Mouse (Mus musculus) heart, adult 18-20 months (tissue): ENCODE measurements around the gene Zfp64. TPM values are rescaled to one million over a fixed set of nuclear protein-coding genes. Genes with fewer than 3 reads are reported as not detected.
"Not testable (repeated sequence)": the region's sequence is repeated elsewhere in the genome, so short reads cannot be mapped to it uniquely, and the experiment has no call there.

Experiments
- DNase-seq, 2 experiments: peaks; one replicate each; pipeline ENCODE4 v3.0.0; 2021 to 2022; ENCODE audit warnings: mixed read lengths in 1 of 2
- total RNA-seq, 2 experiments: library from RNA; stranded (reverse); gene quantifications; 2 replicates each; pipeline ENCODE4 v1.2.3; 2021

Gene Zfp64
- total RNA-seq, 2 experiments from 2014 or later, result 6.6 to 6.8 TPM

DNA sequence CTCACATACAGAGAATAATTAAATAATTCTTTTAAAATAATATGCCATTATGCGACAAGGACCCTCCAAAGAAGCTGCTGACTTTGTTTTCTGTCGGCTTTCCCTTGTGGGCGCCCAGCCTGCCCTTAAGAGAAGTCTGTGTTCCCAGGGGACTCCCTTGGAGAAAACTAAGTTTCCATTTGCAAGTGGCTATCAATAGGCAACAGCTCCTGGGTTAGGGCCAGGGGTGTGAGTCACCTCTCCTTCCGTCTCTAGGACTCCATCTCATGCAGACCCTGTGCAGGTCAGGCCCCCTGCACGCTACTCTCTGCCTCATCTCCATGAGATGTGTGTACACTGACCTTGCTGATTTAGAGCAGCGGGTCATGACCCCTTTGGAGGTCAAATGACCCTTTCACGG lies 57.5 kb downstream of the Zfp64 start:
- no peak for DNase-seq

- DNase-seq, result no peak
Measured at GRCm38 (mm10) chr2:168895531-168895930, 59.9 kb downstream of the Zfp64 start.

DNA sequence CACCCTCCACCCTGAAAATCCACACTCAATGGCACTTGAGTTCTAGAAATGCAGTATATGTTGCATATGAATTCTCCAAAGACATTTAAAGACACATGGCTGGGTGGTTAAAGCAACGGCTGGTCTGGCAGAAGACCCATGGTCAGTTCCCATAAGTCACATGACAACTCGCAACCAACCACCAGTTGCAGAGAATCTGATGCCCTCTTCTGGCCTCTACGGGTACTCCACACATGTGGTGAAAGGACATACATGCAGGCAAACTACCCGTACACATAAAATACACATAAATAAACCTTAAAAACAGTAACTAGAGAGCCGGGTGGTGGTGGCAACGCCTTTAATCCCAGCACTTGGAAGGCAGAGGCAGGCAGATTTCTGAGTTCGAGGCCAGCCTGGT lies 60.6 kb downstream of the Zfp64 start:
- no peak for DNase-seq

GRCm38 (mm10) chr2:168892057-168892456 lies 63.3 kb downstream of the Zfp64 start:
- no peak for DNase-seq

DNA sequence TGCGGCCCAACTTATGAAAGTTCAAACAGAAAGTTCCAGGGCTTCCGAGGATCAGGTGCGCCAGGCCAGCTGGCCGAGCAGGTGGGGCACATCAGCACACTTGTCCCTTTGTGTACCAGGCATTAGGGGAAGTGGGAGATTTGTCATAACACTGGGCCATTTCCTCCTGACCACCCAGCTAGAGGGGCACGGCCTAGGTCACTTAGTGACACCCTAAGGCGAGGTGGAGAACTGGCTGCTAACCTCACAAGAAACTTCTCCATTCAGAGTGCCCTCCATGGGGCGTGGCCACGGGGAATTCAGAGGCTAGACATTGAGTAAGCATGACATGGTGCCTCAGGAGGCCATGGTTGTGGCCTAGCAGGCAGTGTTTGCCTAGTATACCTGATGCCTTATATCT lies 70.7 kb downstream of the Zfp64 start:
- DNase-seq, result no peak

- DNase-seq, result no peak
Measured at GRCm38 (mm10) chr2:168882997-168883396, 72.4 kb downstream of the Zfp64 start.

GRCm38 (mm10) chr2:168881927-168882326 lies 73.5 kb downstream of the Zfp64 start:
- DNase-seq, result peak in 1 of 2 experiments; percentile 21

GRCm38 (mm10) chr2:168879573-168879972 lies 75.8 kb downstream of the Zfp64 start:
- no peak for DNase-seq

DNA sequence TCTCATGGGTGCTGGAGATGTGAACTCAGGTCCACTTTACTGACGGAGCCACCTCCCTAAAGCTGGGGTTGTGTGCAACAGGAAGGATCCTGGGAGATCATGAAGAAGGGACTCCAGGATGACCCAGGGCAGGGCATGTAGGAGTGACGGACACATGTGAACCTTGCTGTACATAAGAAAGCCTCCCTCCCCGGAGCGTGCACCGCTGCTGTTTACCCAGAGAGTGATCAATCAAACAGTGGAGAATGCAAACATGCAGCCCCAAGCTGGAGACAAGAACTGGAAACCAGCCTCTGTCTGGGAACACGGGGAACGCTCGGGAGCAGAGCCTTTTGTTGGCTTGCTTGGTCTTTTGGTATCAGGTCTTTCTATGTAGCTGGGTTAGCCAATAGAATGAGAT lies 76.7 kb downstream of the Zfp64 start:
- no peak for DNase-seq

DNA sequence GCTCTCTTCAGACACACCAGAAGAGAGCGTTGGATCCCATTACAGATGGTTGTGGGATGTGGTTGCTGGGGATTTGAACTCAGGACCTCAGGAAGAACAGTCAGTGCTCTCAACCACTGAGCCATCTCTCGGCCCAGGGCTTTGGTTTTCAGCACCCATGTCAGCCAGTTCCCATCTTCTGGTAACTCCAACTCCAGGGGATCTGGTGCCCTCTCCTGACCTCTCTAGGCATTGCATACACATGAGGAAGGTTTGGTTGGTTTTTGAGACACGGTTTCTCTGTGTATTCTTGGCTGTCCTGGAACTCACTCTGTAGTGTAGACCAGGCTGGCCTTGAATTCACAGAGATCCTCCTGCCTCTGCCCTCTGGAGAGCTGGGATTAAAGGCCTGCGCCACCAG lies 77.2 kb downstream of the Zfp64 start:
- DNase-seq, result no peak

DNA sequence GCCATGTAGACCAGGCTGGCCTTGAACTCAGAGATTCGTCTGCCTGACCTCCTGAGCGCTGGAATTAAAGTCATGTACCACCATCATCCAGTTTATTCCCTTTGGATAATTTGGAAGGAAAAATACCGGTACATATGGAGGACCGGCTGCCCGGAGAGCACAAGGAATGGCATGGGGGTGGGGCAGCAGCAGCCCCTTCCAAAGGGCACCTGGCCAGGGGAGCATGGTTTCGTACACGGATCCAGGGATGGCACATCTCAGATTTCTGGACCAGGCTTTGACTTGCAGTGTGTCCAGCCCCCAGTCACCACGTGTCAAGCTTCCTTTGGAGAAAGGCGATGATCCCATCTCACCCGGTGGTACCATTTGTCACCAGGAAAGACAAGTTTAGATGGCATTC lies 78.8 kb downstream of the Zfp64 start:
- DNase-seq, result no peak

DNA sequence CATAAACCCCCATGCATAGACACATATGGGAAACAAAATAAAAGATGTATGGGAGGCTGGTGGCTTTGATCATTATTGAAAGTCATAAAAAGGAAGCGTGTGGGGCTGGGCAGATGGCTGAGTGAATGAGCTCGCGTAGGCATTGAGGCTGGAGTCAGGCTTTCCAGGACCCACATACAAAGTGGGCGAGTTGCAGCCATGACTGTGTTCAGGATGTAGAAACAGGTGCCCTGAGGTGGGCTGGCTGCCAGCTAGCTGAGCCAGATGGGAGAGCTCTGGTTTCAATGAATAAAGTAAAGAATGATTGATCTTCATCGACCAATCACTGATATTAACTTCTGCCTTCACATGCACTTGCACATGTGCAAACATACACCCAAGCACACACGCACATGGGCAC lies 80.9 kb downstream of the Zfp64 start:
- no peak for DNase-seq

GRCm38 (mm10) chr2:168871767-168872511 lies 83.4 kb downstream of the Zfp64 start:
- DNase-seq, result no peak

DNA sequence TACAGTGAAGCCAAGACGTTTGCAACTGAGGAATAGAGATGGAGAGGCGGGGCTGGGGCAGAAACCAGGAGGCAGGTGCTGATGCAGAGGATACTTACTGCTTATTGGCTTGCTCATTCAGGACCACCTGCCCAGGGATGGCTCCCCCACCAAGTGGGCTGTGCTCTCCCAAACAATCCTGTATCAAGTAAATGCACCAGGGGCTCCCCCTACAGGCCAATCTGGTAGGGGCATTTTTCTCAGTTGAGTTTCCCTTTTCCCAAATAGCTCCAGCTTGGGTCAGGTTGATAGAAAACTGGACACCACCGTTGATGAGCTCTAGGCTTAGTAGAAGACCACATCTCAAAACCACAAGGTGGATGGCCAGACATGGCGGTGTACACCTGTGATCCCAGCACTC lies 84.9 kb downstream of the Zfp64 start:
- DNase-seq, result peak in 1 of 2 experiments; percentile 37

- DNase-seq, result no peak
Measured at GRCm38 (mm10) chr2:168866942-168867341, 88.4 kb downstream of the Zfp64 start.

DNA sequence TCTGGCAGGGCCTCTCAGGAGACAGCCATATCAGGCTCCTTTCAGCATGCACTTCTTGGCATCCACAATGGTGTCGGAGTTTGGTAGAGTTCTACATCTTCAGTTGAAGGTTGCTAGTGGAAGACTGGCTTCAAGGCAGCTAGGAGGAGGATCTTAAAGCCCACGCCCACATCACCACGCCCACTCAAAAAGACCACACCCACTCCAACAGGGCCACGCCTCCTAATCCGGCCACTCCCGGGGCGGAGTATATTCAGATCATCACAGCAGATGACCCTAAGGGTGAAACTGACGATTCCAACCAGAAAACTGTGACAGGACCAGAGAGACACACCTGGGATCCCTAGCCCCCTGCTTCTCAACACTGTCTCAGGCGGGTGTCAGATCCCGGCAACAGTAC lies 89.0 kb downstream of the Zfp64 start:
- DNase-seq, result no peak

GRCm38 (mm10) chr2:168864905-168865304 lies 90.5 kb downstream of the Zfp64 start:
- no peak for DNase-seq

DNA sequence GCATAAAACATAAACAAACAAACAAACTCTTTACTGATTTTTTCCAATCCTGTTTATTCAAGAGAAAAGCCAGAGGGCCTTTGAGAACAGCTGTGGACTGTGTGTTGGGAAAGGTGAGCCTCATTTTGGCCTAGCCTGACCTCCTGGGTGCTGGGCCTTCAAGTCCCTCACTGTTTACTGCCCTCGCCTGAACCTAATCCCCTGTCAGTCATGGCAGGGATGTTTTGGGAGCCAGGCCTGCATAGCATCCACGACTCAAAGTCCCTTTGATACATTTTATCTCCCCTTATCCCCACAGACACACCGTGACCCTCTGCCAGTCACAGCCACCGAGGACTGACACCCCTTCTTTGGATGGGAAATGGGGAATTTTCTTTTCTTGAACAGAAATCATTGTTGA lies 92.7 kb downstream of the Zfp64 start:
- DNase-seq, result no peak

DNA sequence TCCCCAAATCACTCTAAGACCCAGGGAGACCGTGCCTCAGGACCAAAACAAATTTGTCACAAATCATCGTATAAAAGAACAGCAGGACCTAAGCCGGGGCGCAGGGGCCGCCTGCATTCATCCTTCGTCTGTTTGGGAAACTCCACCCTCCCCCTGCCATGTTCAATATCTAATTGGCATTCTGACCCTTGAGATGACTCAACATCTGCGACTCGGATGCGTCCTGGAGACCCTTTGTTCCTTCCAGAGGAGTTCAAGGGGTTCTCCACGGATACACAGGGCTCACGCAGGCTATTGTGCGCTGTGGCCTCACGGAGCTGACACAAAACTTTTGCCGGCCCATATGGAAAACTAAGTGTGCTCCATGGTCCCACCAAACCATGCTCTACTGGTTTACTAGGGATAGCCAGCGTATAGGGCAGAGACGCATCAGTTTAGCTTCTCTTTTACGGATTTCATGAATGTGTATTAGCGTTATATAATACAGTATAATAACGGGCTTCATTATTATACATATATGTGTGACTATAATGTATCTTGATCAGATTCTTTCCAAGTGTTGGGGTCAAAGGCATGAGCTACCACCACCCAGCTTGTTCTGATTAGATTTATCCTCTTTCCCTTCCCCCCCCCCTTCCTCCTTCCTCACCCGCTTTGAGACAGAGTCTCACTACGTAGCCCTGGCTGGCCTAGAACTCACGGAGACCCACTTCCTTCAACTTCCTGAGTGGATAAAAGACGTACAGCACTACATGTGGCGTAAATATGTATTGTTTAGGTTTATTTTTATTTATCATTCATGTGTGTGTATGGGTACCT lies 94.3 kb downstream of the Zfp64 start:
- no peak for DNase-seq

DNA sequence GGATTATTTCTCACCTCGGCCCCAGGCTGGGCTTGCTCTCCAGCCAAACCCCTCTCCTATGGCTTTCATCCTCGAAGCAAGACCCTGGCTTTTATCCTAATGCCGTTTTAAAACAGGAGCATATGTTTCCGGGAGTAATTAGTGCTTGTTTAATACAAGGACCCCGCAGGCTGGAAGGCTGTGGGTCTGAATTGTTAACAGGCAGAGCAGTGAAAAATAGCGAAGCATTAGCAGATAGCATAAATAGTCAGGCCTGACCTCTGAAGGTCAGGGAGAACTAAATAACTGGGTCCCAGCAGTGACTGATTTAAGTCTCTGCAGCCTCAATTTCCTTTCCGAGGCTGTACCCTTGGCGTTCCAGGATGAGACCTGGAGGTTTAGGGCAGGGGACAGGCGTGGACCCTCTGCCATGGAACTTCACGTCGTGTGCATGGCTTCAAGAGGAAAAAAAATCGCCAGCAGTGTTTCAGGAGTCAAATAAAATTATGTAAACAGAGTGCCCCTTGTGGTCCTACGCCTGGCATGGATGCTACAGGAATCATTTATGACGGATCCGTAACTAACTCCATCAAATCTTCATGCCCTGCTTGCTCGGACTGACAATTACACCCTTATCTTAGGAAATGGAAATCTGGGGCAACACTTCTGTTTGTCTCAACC lies 95.2 kb downstream of the Zfp64 start:
- no peak for DNase-seq

- DNase-seq, result no peak
Measured at GRCm38 (mm10) chr2:168856638-168857037, 98.7 kb downstream of the Zfp64 start.

- no peak for DNase-seq
Measured at GRCm38 (mm10) chr2:168854777-168855176, 100.6 kb downstream of the Zfp64 start.

DNA sequence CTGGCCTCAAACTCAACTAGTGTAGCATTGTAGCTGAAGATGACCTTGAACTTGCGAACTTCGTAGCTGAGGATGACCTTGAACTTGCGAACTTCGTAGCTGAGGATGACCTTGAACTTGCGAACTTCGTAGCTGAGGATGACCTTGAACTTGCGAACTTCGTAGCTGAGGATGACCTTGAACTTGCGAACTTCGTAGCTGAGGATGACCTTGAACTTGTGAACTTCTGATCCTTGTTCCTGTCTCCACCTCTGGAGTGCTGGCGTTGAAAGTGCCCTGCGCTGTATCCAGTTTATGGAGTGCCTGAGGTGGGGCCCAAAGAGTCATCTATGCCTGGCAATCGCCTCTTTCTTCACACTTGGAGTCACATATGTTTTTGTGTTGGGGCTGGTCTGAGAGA lies 101.5 kb downstream of the Zfp64 start:
- DNase-seq, result not testable (repeated sequence)
